8 mouse cellular contexts compared by ENCODE assay signal in the genomic region with DNA sequence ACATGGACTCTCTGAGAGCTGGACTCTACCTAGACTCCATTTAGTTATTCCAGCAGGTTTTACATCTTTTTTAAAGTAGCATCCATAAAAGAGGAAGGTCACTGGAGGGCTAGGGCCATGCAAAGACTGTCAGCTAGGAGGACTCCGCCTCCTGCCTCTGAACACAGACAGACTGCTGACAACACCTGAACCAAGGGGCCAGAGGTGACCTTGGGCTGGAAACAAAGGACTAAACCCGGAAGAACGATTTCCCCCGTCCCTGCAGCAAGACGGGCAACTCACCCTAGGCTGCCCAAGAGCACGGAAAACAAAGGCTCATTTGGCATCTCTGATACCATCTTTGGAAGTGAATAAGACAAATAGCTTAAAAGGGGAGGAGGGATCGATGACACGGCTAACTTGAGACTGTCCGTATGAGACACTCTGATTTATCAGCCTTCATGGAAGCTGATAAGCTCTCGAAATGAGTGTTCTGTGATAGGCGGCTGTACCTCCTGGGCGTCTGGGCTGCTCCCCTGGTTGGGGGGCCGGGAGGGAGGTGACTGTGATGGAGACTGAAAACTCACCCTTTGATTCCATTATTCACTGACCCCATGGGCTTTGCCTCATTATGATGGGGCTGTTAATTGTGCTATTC. TPM values are rescaled to one million over a fixed set of nuclear protein-coding genes. Genes with fewer than 3 reads are reported as not detected.
A peak's percentile ranks its signal among the peaks of the same experiment; 100 is the strongest.
DNase-seq lines count a peak whose midpoint lies in the region; ATAC-seq and TF ChIP-seq lines count a peak whose summit lies in the region.

No protein-coding gene starts in this region.

- peak overlapping the region; percentile 50 for H3K4me2 ChIP-seq in heart, embryonic 11.5 days
- peak overlapping the region; percentile 41; the same call in 1 of the 2 replicates for H3K4me2 ChIP-seq in forebrain, embryonic 11.5 days (ENCODE audit: low read depth, low read length, severe bottlenecking)
- H3K4me2 ChIP-seq in liver, embryonic 12.5 days, result no peak overlapping the region

- 9% methylated on average over 13 of the region's 13 CpGs for WGBS in heart, embryonic 11.5 days (ENCODE audit: insufficient replicate concordance)
- 26% methylated on average over 13 of the region's 13 CpGs for WGBS in forebrain, embryonic 11.5 days
- WGBS in liver, embryonic 12.5 days (ENCODE audit: insufficient replicate concordance), result 31% methylated on average over 13 of the region's 13 CpGs

- peak overlapping the region; percentile 43; the same call in 1 of the 2 replicates for H3K9ac ChIP-seq in heart, embryonic 11.5 days (ENCODE audit: low read depth, low read length)
- H3K9ac ChIP-seq in ES-Bruce4 (ENCODE audit: low read depth, poor library complexity, severe bottlenecking), result peak overlapping the region; percentile 20; the same call in 1 of the 2 replicates
- no peak overlapping the region for H3K9ac ChIP-seq in forebrain, embryonic 11.5 days (ENCODE audit: low read length)
- H3K9ac ChIP-seq in liver, embryonic 12.5 days, result no peak overlapping the region

- TF ChIP-seq EP300 in ES-Bruce4 (IDR thresholded peaks at IDR 0.05; ENCODE audit: insufficient read depth, low read depth, low read length), result peak; percentile 97

- H3K27ac ChIP-seq in heart, embryonic 11.5 days (ENCODE audit: low read depth, low read length), result peak overlapping the region; percentile 36
- H3K27ac ChIP-seq in ES-Bruce4 (ENCODE audit: insufficient read depth, low read length), result peak overlapping the region; percentile 80
- H3K27ac ChIP-seq in forebrain, embryonic 11.5 days (ENCODE audit: low read depth, low read length), result peak overlapping the region; percentile 52; the same call in 1 of the 2 replicates
- no peak overlapping the region for H3K27ac ChIP-seq in liver, embryonic 12.5 days

- no peak for TF ChIP-seq POLR2A in ES-Bruce4 (IDR thresholded peaks at IDR 0.05; ENCODE audit: insufficient read depth, low read length)

- H3K9me3 ChIP-seq in heart, embryonic 11.5 days (replicated peaks; ENCODE audit: control insufficient read depth, low read length), result no peaks in the 10 kb centered on the region
- H3K9me3 ChIP-seq in ES-Bruce4 (replicated peaks; ENCODE audit: control insufficient read depth, insufficient read depth, low read length, poor library complexity, severe bottlenecking), result no peaks in the 10 kb centered on the region
- no peaks in the 10 kb centered on the region for H3K9me3 ChIP-seq in forebrain, embryonic 11.5 days (ENCODE audit: control insufficient read depth, low read length)
- no peaks in the 10 kb centered on the region for H3K9me3 ChIP-seq in liver, embryonic 12.5 days (replicated peaks)

- H3K4me3 ChIP-seq in heart, embryonic 11.5 days (ENCODE audit: low read depth, low read length), result no peak overlapping the region
- H3K4me3 ChIP-seq in ES-Bruce4 (ENCODE audit: low read depth, low read length), result no peak overlapping the region
- no peak overlapping the region for H3K4me3 ChIP-seq in forebrain, embryonic 11.5 days (ENCODE audit: low read depth, low read length)
- no peak overlapping the region for H3K4me3 ChIP-seq in liver, embryonic 12.5 days

- H3K36me3 ChIP-seq in heart, embryonic 11.5 days (ENCODE audit: control insufficient read depth, insufficient read depth, low read length), result no peaks in the 10 kb centered on the region
- H3K36me3 ChIP-seq in ES-Bruce4 (ENCODE audit: control insufficient read depth, insufficient read depth, low read length, poor library complexity, severe bottlenecking), result no peaks in the 10 kb centered on the region
- H3K36me3 ChIP-seq in forebrain, embryonic 11.5 days (ENCODE audit: control insufficient read depth, insufficient read depth, low read length), result no peaks in the 10 kb centered on the region
- no peaks in the 10 kb centered on the region for H3K36me3 ChIP-seq in liver, embryonic 12.5 days

- 0 out of 2 replicates have a peak, but pooled peaks cover 7% of the 10 kb centered on the region for H3K4me1 ChIP-seq in heart, embryonic 11.5 days (ENCODE audit: control insufficient read depth, insufficient read depth, low read length)
- peaks cover 9% of the 10 kb centered on the region for H3K4me1 ChIP-seq in ES-Bruce4 (ENCODE audit: control insufficient read depth, insufficient read depth, low read length)
- H3K4me1 ChIP-seq in forebrain, embryonic 11.5 days (replicated peaks; ENCODE audit: control insufficient read depth, insufficient read depth, low read length), result peaks cover 24% of the 10 kb centered on the region
- H3K4me1 ChIP-seq in liver, embryonic 12.5 days, result no peaks in the 10 kb centered on the region

- peak; percentile 61; the same call in 1 of the 2 replicates for ATAC-seq in heart, embryonic 11.5 days (replicated peaks; ENCODE audit: insufficient number of reproducible peaks, low FRiP score, low TSS enrichment)
- ATAC-seq in forebrain, embryonic 11.5 days (replicated peaks; ENCODE audit: low FRiP score), result peak; percentile 32; the same call in 1 of the 2 replicates
- no peak for ATAC-seq in liver, embryonic 12.5 days

- no peak for DNase-seq in heart, postnatal 4 days
- DNase-seq in forebrain, embryonic 11.5 days (ENCODE audit: low spot score), result no peak
- peak; percentile 23 for DNase-seq in mesoderm, embryonic 11.5 days (ENCODE audit: low read depth, low spot score)
- DNase-seq in spleen, postnatal 4 days (ENCODE audit: low spot score in 2 of 2), result no peak
- DNase-seq in urinary bladder, postnatal 14 days (ENCODE audit: low spot score), result no peak

- no peaks in the 10 kb centered on the region for H3K27me3 ChIP-seq in heart, embryonic 11.5 days (ENCODE audit: control insufficient read depth, insufficient read depth, low read length)
- H3K27me3 ChIP-seq in ES-Bruce4 (ENCODE audit: control insufficient read depth, insufficient read depth, low read length, poor library complexity, severe bottlenecking), result no peaks in the 10 kb centered on the region
- no peaks in the 10 kb centered on the region for H3K27me3 ChIP-seq in forebrain, embryonic 11.5 days (ENCODE audit: control insufficient read depth, insufficient read depth, low read length)
- H3K27me3 ChIP-seq in liver, embryonic 12.5 days (replicated peaks), result no peaks in the 10 kb centered on the region

- TF ChIP-seq CTCF in ES-Bruce4 (IDR thresholded peaks at IDR 0.05; ENCODE audit: low read depth, low read length), result no peak

RNA-seq across cellular contexts. Expression of a gene that starts 30.0 kb away (rescaled TPM):
- 0.10 and 0.28 TPM in 2 replicates for polyA plus RNA-seq in heart, embryonic 11.5 days (2014; fragmentation: Nextera tagmentation; extraction: Ambion mirVana)
- not detected for total RNA-seq in heart, postnatal 4 days (2021)
- polyA plus RNA-seq in ES-Bruce4 (2011; ENCODE audit: insufficient read depth, insufficient read length, low read depth, missing spikeins), result not detected in 2 replicates
- polyA plus RNA-seq in forebrain, embryonic 11.5 days (2014; fragmentation: Nextera tagmentation; extraction: Ambion mirVana), result 0.19 and 0.25 TPM in 2 replicates
- not detected in 2 replicates for polyA plus RNA-seq in liver, embryonic 12.5 days (2016; fragmentation: Nextera tagmentation; extraction: Ambion mirVana)

Comparison
In these comparisons a context has a peak if more than half of its experiments do, and no peak if none do; other contexts are left out.
1. H3K9ac ChIP-seq: peak in heart, embryonic 11.5 days (single experiment) and ES-Bruce4 (single experiment); none in forebrain, embryonic 11.5 days (single experiment) and liver, embryonic 12.5 days (single experiment).